Mouse (Mus musculus) kidney, postnatal 0 days (tissue): ENCODE measurements at regions not wholly inside any gene's neighbourhood (a gene's known extent, or its start where the extent isn't known, plus 50 kb on each side); places are given as distances from the start of the nearest gene placed in this dataset.

Experiments
- ATAC-seq: fragments of 200-750 bp; cut with Nextera tagmentation; replicated peaks from 2 replicates; pipeline ENCODE4 v1.8.0; 2017; ENCODE audit warnings: low read depth, moderate number of reproducible peaks, moderate TSS enrichment, moderate library complexity; ENCODE audit not compliant: low FRiP score
- DNase-seq: peaks from one replicate; pipeline ENCODE4 v3.0.0-alpha.2; 2016; ENCODE audit warnings: low spot score
- H3K27ac ChIP-seq: fragments of 300-500 bp; sonication (generic); 2 replicates; pipeline ENCODE4 v1.5.1; 2014; ENCODE audit warnings: mild to moderate bottlenecking
- H3K27me3 ChIP-seq: fragments of 300-500 bp; sonication (generic); 2 replicates; pipeline ENCODE4 v1.6.1; 2014; ENCODE audit warnings: low read length, mixed read lengths; ENCODE audit not compliant: insufficient read depth
- H3K36me3 ChIP-seq: fragments of 300-500 bp; sonication (generic); 2 replicates; pipeline ENCODE4 v1.6.1; 2014; ENCODE audit warnings: low read length, mixed read lengths; ENCODE audit not compliant: insufficient read depth
- H3K4me1 ChIP-seq: fragments of 300-500 bp; sonication (generic); replicated peaks from 2 replicates; pipeline ENCODE4 v1.6.1; 2014; ENCODE audit warnings: antibody characterized with exemption, low read length, mixed read lengths; ENCODE audit not compliant: insufficient read depth
- H3K4me2 ChIP-seq: fragments of 300-500 bp; sonication (generic); 2 replicates; pipeline ENCODE4 v1.6.1; 2014; ENCODE audit warnings: mild to moderate bottlenecking, low read length, moderate library complexity, mixed read lengths
- H3K4me3 ChIP-seq: fragments of 300-500 bp; sonication (generic); replicated peaks from 2 replicates; pipeline ENCODE4 v1.5.1; 2014; ENCODE audit warnings: low read depth, low read length
- H3K9ac ChIP-seq: fragments of 300-500 bp; sonication (generic); 2 replicates; pipeline ENCODE4 v1.6.1; 2014; ENCODE audit warnings: low read depth, low read length
- H3K9me3 ChIP-seq: fragments of 300-500 bp; sonication (generic); replicated peaks from 2 replicates; pipeline ENCODE4 v1.6.1; 2016; ENCODE audit warnings: low read length, inconsistent platforms, mixed read lengths
- CTCF ChIP-seq: IDR thresholded peaks from 2 replicates; pipeline ENCODE4 v1.5.1; 2016; ENCODE audit warnings: antibody characterized with exemption, low read depth, mild to moderate bottlenecking, moderate library complexity
- WGBS: fragments of 180-500 bp; shearing (Covaris S2); extraction: QIAGEN DNeasy Blood & Tissue Kit; methylation state at CpG from one replicate; pipeline ENCODE4 v1.1.7; 2014; 5-methylcytosine and 5-hydroxymethylcytosine counted together

DNA sequence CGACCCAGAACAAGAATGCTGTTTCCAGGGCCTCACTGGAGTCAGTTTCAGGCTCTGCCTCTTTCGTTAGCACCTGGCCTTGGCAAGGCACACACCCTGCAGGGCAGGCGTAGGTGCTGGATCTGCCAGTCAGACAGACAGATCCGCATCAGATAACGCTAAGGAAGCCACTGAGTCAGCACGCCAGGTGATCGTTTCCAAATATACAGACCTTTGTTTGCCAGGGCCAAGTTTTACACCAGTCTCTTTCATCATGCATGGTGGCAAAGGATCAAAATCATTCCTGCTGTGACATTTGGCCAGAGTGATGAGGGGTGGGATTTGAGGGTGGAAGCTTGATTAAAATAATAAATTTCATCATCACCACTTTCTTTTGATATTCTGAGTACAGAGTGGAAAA, 411.0 kb downstream of the Ofcc1 start:
- no peak overlapping the region for H3K4me2 ChIP-seq
- H3K9ac ChIP-seq = no peak overlapping the region
- 78% methylated on average over 7 of the region's 7 CpGs for WGBS
- H3K27ac ChIP-seq = no peak overlapping the region
- no peak overlapping the region for H3K4me3 ChIP-seq
- no peaks in the 10 kb centered on the region for H3K9me3 ChIP-seq
- H3K36me3 ChIP-seq = no peaks in the 10 kb centered on the region
- H3K4me1 ChIP-seq = no peaks in the 10 kb centered on the region
- DNase-seq (no peak), ATAC-seq (no peak)
- TF ChIP-seq CTCF = no peak
- H3K27me3 ChIP-seq = no peaks in the 10 kb centered on the region

DNA sequence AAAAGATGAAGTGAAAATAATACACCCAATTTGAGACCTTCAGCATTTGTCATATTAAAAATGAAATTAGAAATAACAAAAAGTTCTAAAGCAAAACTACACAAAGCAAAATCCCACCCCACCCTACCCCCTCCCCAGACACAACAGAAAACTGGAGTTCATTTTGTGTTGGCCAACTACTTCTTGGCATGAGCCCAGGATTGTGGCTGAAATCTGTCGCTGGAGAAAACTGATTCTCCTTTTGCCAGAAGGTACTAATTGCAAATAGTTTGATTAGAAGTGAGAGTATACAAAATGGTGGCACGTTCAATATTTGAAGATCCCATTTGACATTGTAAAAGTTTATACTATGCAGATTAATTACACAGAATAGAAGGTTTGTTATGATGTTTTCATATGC, 426.0 kb downstream of the Ofcc1 start:
- no peaks in the 10 kb centered on the region for H3K9me3 ChIP-seq
- no peak for ATAC-seq
- no peaks in the 10 kb centered on the region for H3K4me1 ChIP-seq
- WGBS = 74% methylated on average over 2 of the region's 2 CpGs
- no peak for DNase-seq
- H3K4me3 ChIP-seq = no peak overlapping the region
- TF ChIP-seq CTCF = no peak
- H3K27ac ChIP-seq = no peak overlapping the region
- H3K27me3 ChIP-seq = no peaks in the 10 kb centered on the region
- H3K9ac ChIP-seq = no peak overlapping the region
- H3K36me3 ChIP-seq = no peaks in the 10 kb centered on the region
- H3K4me2 ChIP-seq = no peak overlapping the region

DNA sequence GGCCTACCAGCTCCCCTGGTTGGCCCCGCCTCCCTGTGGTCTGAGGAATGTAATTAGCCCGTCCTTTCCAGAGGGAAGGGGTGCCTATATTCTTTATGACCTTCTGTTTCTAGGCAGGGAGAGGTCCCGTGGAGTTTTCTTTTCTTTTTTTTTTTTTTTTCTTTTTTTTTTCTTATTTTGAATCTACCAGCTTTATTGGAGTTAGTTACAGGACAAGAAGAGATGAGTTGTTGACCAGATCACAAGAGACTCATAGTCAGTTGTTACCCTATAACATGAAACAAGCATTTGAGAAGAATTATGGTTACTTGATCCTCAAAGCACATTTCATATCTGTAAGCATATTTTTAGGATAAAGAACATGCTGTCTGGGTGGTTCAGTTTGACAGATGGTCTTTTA, 429.8 kb downstream of the Ofcc1 start:
- H3K4me1 ChIP-seq = no peaks in the 10 kb centered on the region
- H3K9me3 ChIP-seq = no peaks in the 10 kb centered on the region
- no peak overlapping the region for H3K4me3 ChIP-seq
- WGBS = 60% methylated on average over 3 of the region's 3 CpGs
- DNase-seq (no peak), ATAC-seq (no peak)
- H3K36me3 ChIP-seq = no peaks in the 10 kb centered on the region
- no peaks in the 10 kb centered on the region for H3K27me3 ChIP-seq
- H3K4me2 ChIP-seq = no peak overlapping the region
- H3K27ac ChIP-seq = no peak overlapping the region
- no peak for TF ChIP-seq CTCF
- H3K9ac ChIP-seq = no peak overlapping the region

DNA sequence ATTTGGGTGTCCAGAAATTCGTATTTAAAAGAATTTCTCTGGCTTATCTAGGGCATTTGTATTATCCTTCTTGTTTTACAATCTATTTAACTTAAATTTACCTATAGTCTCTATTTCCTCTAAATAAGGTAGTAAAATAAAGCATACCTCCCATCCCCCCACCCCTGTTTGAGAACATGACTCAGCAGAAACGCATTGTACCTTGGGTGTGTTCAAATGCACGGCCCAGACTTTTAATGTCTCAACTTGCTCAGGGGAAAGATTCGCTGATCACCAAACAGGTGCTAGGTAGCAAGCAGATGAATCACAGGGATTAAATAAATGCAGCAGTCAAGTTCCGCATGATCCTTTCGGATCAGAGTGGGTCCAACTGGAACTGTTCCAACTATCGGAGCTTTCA, 432.7 kb downstream of the Ofcc1 start:
- DNase-seq = no peak
- Histone ChIP-seq H3K27ac (no peak overlapping the region), H3K4me3 (no peak overlapping the region), H3K36me3 (no peaks in the 10 kb centered on the region), H3K9ac (no peak overlapping the region), H3K27me3 (no peaks in the 10 kb centered on the region), H3K4me2 (no peak overlapping the region), H3K4me1 (no peaks in the 10 kb centered on the region), H3K9me3 (no peaks in the 10 kb centered on the region)
- no peak for TF ChIP-seq CTCF
- 75% methylated on average over 7 of the region's 7 CpGs for WGBS
- ATAC-seq = no peak

DNA sequence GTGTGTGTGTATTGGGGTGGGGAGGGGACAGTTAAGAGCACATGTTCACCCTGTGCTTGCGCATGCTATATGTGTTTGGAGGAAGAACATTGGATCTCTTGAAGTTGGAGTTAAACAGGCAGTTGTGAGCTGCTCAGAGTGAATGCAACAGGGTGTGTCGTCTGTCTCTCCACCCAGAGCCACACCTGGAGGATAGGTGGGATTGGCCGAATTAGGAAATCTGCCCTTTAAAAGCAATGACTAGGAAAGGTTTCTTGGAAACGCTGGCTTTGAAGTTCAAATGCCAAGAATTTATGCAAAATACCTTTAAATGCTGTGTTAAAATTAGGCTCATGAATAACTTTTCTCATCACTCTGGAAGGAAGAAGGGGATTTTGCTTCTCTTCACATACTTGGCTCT, 436.9 kb downstream of the Ofcc1 start:
- Histone ChIP-seq H3K27me3 (no peaks in the 10 kb centered on the region), H3K4me1 (no peaks in the 10 kb centered on the region), H3K36me3 (no peaks in the 10 kb centered on the region), H3K9ac (no peak overlapping the region), H3K9me3 (no peaks in the 10 kb centered on the region), H3K27ac (no peak overlapping the region), H3K4me3 (no peak overlapping the region), H3K4me2 (no peak overlapping the region)
- no peak for TF ChIP-seq CTCF
- DNase-seq (no peak), ATAC-seq (no peak)
- 89% methylated on average over 4 of the region's 4 CpGs for WGBS

DNA sequence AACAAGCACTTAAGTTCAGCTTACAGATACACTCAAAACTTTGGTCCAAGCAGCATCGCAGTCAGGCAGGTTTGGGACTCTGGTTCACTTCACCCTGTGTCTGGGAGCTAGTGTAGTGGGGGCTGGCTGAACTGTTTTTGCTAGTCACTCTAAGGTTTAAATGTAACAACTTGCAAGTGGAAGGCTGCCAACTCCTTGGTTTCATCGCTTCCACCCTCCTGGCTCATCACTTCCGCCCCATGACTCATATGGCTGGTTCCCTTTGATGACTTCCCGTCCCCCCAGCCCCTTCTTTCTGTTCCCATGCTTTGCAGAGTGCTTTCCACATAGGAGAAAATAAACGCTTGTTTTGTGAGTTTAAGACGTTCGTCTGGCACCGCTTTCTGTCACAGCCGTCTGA, 438.1 kb downstream of the Ofcc1 start:
- ATAC-seq (no peak), DNase-seq (peak; percentile 41)
- H3K27me3 ChIP-seq = no peaks in the 10 kb centered on the region
- no peaks in the 10 kb centered on the region for H3K9me3 ChIP-seq
- no peak overlapping the region for H3K4me3 ChIP-seq
- WGBS = 50% methylated on average over 9 of the region's 9 CpGs
- H3K4me2 ChIP-seq = no peak overlapping the region
- H3K4me1 ChIP-seq = no peaks in the 10 kb centered on the region
- no peak for TF ChIP-seq CTCF
- no peak overlapping the region for H3K9ac ChIP-seq
- no peak overlapping the region for H3K27ac ChIP-seq
- H3K36me3 ChIP-seq = no peaks in the 10 kb centered on the region

DNA sequence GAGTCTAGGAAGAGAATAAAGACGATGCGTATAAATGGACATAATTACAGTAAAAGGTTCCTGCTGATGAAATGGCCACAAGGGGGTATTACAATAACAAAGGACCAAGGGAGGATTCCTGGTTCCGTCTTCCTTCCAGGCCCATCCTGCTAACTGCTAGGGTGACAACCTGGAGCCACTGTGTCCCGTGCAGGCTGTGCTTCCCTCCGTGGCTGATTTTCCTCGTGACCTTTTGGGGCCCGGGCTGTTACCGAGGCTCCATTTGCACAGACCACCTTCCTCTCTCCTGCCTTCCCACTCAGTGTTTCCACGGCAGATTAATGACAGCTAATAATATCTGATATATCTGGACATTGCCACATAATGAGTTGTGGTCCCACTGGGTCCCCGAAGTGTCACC, 453.5 kb downstream of the Ofcc1 start:
- no peaks in the 10 kb centered on the region for H3K4me1 ChIP-seq
- no peak overlapping the region for H3K4me2 ChIP-seq
- H3K9ac ChIP-seq = no peak overlapping the region
- H3K27me3 ChIP-seq = no peaks in the 10 kb centered on the region
- H3K27ac ChIP-seq = no peak overlapping the region
- H3K4me3 ChIP-seq = no peak overlapping the region
- peak; percentile 50 for TF ChIP-seq CTCF
- no peaks in the 10 kb centered on the region for H3K9me3 ChIP-seq
- WGBS = 32% methylated on average over 10 of the region's 10 CpGs
- H3K36me3 ChIP-seq = no peaks in the 10 kb centered on the region
- DNase-seq (peak; percentile 46), ATAC-seq (no peak)
